Mouse (Mus musculus) lung, postnatal 10 days (tissue): ENCODE results near the gene Slc51a.
"Not testable (repeated sequence)": the region's sequence is repeated elsewhere in the genome, so short reads cannot be mapped to it uniquely, and the experiment has no call there.

Experiments used
- DNase-seq: peaks from one replicate; pipeline ENCODE4 v3.0.0; 2021

Gene Slc51a

GRCm38 (mm10) chr16:32509066-32509942, 21.6 kb upstream of the Slc51a start:
- no peak for DNase-seq

- DNase-seq = no peak
These were observed 20.9 kb upstream of the Slc51a start for GRCm38 (mm10) chr16:32508506-32509065.

- no peak for DNase-seq
These were observed 20.4 kb upstream of the Slc51a start for GRCm38 (mm10) chr16:32508035-32508434.

GRCm38 (mm10) chr16:32507407-32507806, 19.7 kb upstream of the Slc51a start:
- peak; percentile 64 for DNase-seq

- DNase-seq = no peak
These were observed 19.2 kb upstream of the Slc51a start for GRCm38 (mm10) chr16:32506868-32507267.

- no peak for DNase-seq
These were observed 18.6 kb upstream of the Slc51a start for GRCm38 (mm10) chr16:32506298-32506697.

GRCm38 (mm10) chr16:32503633-32504032, 16.0 kb upstream of the Slc51a start:
- DNase-seq = no peak

GRCm38 (mm10) chr16:32502621-32503335, 15.1 kb upstream of the Slc51a start:
- DNase-seq = no peak

- no peak for DNase-seq
These were observed 13.8 kb upstream of the Slc51a start for GRCm38 (mm10) chr16:32501459-32501858.

GRCm38 (mm10) chr16:32499430-32500037, 11.9 kb upstream of the Slc51a start:
- DNase-seq = peak; percentile 88

GRCm38 (mm10) chr16:32498996-32499395, 11.3 kb upstream of the Slc51a start:
- no peak for DNase-seq

GRCm38 (mm10) chr16:32495965-32496364, 8.3 kb upstream of the Slc51a start, which contains the start of gene Zdhhc19:
Zdhhc19 (plus strand) TSS chr16:32496265.
- no peak for DNase-seq

GRCm38 (mm10) chr16:32494371-32494770, 6.7 kb upstream of the Slc51a start:
- not testable (repeated sequence) for DNase-seq

GRCm38 (mm10) chr16:32488939-32489338, 1.3 kb upstream of the Slc51a start:
- no peak for DNase-seq

- DNase-seq = no peak
These were observed 1.6 kb downstream of the Slc51a start for GRCm38 (mm10) chr16:32486046-32486445.

- DNase-seq = no peak
These were observed 2.5 kb downstream of the Slc51a start for GRCm38 (mm10) chr16:32485209-32485608.

- no peak for DNase-seq
These were observed 3.2 kb downstream of the Slc51a start for GRCm38 (mm10) chr16:32484431-32484871.

- no peak for DNase-seq
These were observed 8.3 kb downstream of the Slc51a start for GRCm38 (mm10) chr16:32479415-32479814.

GRCm38 (mm10) chr16:32477315-32477714, 10.4 kb downstream of the Slc51a start:
- no peak for DNase-seq

- DNase-seq = no peak
These were observed 15.2 kb downstream of the Slc51a start for GRCm38 (mm10) chr16:32472276-32473015.

GRCm38 (mm10) chr16:32469404-32470105, 18.1 kb downstream of the Slc51a start:
- no peak for DNase-seq

GRCm38 (mm10) chr16:32468488-32468887, 19.2 kb downstream of the Slc51a start:
- DNase-seq = no peak
